Mouse (Mus musculus) heart, embryonic 16.5 days (tissue): Measurements from ENCODE around the gene Galntl6. TPM values are rescaled to one million over a fixed set of nuclear protein-coding genes. Genes with fewer than 3 reads are reported as not detected.

Experiments
- ATAC-seq: fragments of 200-750 bp; cut with Nextera tagmentation; replicated peaks from 2 replicates; pipeline ENCODE4 v1.8.0; 2017; ENCODE audit warnings: moderate number of reproducible peaks; ENCODE audit not compliant: insufficient read depth, low FRiP score; ENCODE audit errors: extremely low read depth
- H3K27ac ChIP-seq: fragments of 300-500 bp; sonication (generic); 2 replicates; pipeline ENCODE4 v1.5.1; 2014; ENCODE audit warnings: mild to moderate bottlenecking, low read length, control low read depth, moderate library complexity
- H3K27me3 ChIP-seq: fragments of 300-500 bp; sonication (generic); 2 replicates; pipeline ENCODE4 v1.6.1; 2014; ENCODE audit warnings: low read length, mixed read lengths; ENCODE audit not compliant: control insufficient read depth, insufficient read depth
- H3K36me3 ChIP-seq: fragments of 300-500 bp; sonication (generic); 2 replicates; pipeline ENCODE4 v1.6.1; 2014; ENCODE audit not compliant: control insufficient read depth, insufficient read depth
- H3K4me1 ChIP-seq: fragments of 300-500 bp; sonication (generic); 2 replicates; pipeline ENCODE4 v1.6.1; 2014; ENCODE audit warnings: low read length, mixed read lengths; ENCODE audit not compliant: control insufficient read depth, insufficient read depth
- H3K4me2 ChIP-seq: fragments of 300-500 bp; sonication (generic); 2 replicates; pipeline ENCODE4 v1.6.1; 2014; ENCODE audit warnings: low read depth, mild to moderate bottlenecking, control low read depth, low read length
- H3K4me3 ChIP-seq: fragments of 300-500 bp; sonication (generic); 2 replicates; pipeline ENCODE4 v1.5.1; 2014; ENCODE audit warnings: mild to moderate bottlenecking, control low read depth, low read length
- H3K9ac ChIP-seq: fragments of 300-500 bp; sonication (generic); 2 replicates; pipeline ENCODE4 v1.6.1; 2014; ENCODE audit warnings: low read length, control low read depth
- H3K9me3 ChIP-seq: fragments of 300-500 bp; sonication (generic); replicated peaks from 2 replicates; pipeline ENCODE4 v1.6.1; 2016; ENCODE audit warnings: low read length; ENCODE audit not compliant: control insufficient read depth
- WGBS: fragments of 180-500 bp; shearing (Covaris S2); extraction: QIAGEN DNeasy Blood & Tissue Kit; methylation state at CpG from one replicate; pipeline ENCODE4 v1.1.7; 2014; 5-methylcytosine and 5-hydroxymethylcytosine counted together
- polyA plus RNA-seq: library from polyadenylated mRNA; unstranded; fragments of >200 nt; fragmentation: Nextera tagmentation; extraction: Ambion mirVana; gene quantifications from 2 replicates; pipeline ENCODE4 v1.2.1, GENCODE M21; 2015

The Galntl6 gene
- polyA plus RNA-seq, 1 experiment from 2014 or later, result 0.03 TPM

DNA sequence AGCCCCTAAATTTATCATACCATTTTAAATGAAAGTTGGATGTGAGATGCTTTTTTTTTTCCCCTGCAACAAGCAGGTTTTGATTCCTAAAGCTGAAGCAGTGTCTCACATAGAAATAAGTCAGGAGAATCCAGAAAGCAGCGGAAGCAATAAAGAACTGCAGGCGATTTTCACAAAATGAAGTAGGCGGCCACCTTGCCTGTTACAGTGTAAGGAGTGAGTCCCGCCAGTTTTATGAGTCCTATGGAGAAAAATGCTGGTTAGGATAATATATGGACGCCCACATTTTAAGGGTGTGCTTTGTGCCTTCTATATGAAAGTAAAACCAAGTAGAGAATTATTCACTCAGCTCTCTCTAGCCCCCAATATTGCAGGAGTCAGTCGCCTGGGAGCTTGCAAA lies 827.5 kb downstream of the Galntl6 start:
- Histone ChIP-seq H3K4me2 (no peak overlapping the region), H3K27ac (no peak overlapping the region), H3K27me3 (no peaks in the 10 kb centered on the region), H3K9me3 (no peaks in the 10 kb centered on the region), H3K4me1 (no peaks in the 10 kb centered on the region), H3K9ac (no peak overlapping the region), H3K36me3 (no peaks in the 10 kb centered on the region), H3K4me3 (no peak overlapping the region)
- whole genome bisulfite sequencing, result 82% methylated on average over 6 of the region's 6 CpGs
- ATAC-seq, result no peak

DNA sequence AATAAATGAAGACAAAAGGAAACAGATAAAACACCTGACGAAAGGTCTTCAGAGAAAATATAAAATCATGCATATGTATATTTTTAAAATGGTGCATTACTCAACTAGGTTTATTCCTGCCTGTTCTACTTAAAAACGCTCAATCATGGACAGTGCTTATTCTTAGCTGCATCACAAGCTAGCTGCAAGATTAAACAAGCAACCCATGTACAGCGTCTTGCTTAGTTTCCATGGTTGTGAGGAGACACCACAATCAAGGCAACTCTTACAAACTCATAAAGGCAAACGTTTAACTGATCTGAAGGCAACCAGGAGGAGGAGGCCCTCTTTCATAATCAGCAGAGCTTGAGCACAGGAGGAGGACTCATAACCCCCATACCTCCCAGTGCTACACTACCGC lies 830.7 kb downstream of the Galntl6 start:
- no peaks in the 10 kb centered on the region for H3K27me3 ChIP-seq
- no peak for ATAC-seq
- H3K27ac ChIP-seq, result no peak overlapping the region
- H3K4me1 ChIP-seq, result no peaks in the 10 kb centered on the region
- H3K9ac ChIP-seq, result no peak overlapping the region
- no peak overlapping the region for H3K4me3 ChIP-seq
- H3K36me3 ChIP-seq, result no peaks in the 10 kb centered on the region
- 69% methylated on average over 5 of the region's 5 CpGs for WGBS
- no peak overlapping the region for H3K4me2 ChIP-seq
- no peaks in the 10 kb centered on the region for H3K9me3 ChIP-seq

DNA sequence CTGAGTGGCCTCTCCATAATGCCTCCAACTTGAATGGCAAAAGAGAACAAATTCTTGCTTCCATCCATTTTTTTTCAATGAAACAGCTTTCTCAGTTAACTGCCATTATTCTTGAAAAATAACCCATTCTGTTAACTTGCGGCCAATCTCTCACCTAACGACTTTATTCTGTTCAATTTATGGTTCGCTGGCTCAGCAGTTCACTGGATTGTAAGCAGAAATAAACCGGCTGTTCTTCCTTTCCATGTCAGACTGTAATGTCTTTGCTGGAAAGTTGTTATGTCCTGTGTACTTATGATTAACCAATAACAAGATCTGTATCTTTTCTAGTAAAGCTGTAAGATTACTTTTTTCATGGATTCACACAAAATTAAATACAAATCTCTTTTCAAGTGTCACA lies 837.8 kb downstream of the Galntl6 start:
- Histone ChIP-seq H3K4me3 (no peak overlapping the region), H3K9ac (no peak overlapping the region), H3K27ac (no peak overlapping the region), H3K4me1 (no peaks in the 10 kb centered on the region), H3K9me3 (no peaks in the 10 kb centered on the region), H3K36me3 (no peaks in the 10 kb centered on the region), H3K4me2 (no peak overlapping the region), H3K27me3 (no peaks in the 10 kb centered on the region)
- WGBS, result 85% methylated on average over 4 of the region's 4 CpGs
- ATAC-seq, result no peak

DNA sequence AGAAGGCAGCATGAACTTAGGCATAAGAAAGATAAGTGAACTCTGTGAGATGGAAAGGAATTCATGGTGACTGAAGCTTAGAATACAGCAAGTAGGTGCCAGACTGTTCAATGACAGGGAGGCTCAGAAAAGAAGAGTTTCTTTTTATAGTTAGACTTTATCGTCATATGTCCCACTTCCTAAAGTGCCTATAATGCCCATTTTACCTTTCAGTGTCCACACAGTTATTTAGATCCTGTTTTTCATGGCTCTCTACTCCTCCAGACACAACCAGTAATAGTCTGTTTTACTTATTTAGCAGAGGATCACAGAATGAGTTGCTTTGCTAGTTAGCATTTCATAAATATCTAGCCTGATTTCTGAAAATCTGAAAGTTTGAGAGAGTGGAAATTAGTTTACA lies 838.7 kb downstream of the Galntl6 start:
- 54% methylated on average over 1 of the region's 1 CpGs for WGBS
- Histone ChIP-seq H3K9ac (no peak overlapping the region), H3K36me3 (no peaks in the 10 kb centered on the region), H3K27ac (no peak overlapping the region), H3K9me3 (no peaks in the 10 kb centered on the region), H3K4me1 (no peaks in the 10 kb centered on the region), H3K4me3 (no peak overlapping the region), H3K27me3 (no peaks in the 10 kb centered on the region), H3K4me2 (no peak overlapping the region)
- no peak for ATAC-seq

DNA sequence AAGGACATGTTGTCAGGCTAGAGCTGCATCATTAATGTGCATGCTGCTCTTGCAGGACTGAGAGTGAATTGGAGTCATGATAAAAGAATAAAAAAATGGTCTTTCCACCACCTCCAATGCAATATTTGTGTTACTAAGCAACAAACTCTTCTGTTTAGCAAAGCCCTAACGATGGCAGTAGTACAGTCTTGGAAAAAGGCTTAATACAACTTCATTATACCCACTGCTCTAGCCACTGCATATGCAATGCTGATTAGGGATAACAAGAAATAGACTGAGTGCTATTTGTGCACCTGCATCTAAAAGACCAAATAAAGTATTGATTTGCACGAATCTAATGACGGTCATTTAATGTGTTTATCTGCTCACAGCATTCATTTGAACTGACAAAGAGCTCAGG lies 880.2 kb downstream of the Galntl6 start:
- Histone ChIP-seq H3K4me3 (no peak overlapping the region), H3K36me3 (no peaks in the 10 kb centered on the region), H3K9me3 (no peaks in the 10 kb centered on the region), H3K4me1 (no peaks in the 10 kb centered on the region), H3K27ac (no peak overlapping the region), H3K9ac (no peak overlapping the region), H3K27me3 (no peaks in the 10 kb centered on the region), H3K4me2 (no peak overlapping the region)
- ATAC-seq, result no peak
- WGBS, result 66% methylated on average over 3 of the region's 3 CpGs

DNA sequence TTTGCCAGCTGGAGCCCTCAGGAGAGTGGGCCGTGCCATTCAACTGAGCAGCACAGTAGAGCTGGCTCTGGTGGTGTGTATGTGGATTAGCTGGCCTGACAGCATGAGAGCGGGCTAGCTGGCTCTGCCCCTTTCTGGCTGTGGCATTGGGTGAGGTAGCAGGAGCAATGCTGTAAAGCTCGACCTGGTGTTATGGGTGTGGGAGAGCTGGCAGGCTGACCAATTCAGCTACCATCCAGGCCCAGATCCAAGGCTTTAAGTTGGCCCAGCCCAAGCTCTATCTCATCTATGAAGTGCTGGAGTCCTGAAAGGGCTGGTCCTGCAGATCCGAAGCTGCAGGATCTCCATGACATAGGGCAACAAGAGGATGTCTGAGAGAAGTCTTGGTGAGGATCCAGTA lies 886.9 kb downstream of the Galntl6 start:
- no peak overlapping the region for H3K27ac ChIP-seq
- ATAC-seq, result no peak

DNA sequence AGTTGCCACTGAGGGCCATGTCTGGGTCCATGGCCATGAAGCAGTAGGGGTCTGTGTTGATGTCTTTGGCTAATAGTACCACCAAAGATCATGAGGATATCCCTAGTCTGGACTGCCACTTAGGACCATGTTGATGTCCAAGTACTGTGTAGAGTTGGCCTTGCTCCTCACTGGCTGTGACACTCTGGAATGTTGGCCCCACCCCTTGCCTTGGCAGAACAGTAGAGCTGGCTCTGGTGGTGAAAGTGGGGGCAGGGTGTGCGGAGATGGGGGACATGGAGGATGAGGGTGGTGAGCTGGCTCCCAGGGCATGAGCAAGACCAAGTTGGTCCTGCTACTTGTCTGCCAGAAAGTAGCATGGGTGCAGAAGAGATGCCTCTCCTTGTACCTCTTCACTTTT lies 887.3 kb downstream of the Galntl6 start:
- ATAC-seq, result no peak
- H3K9me3 ChIP-seq, result no peaks in the 10 kb centered on the region
- H3K27ac ChIP-seq, result no peak overlapping the region
- H3K4me2 ChIP-seq, result no peak overlapping the region
- no peak overlapping the region for H3K4me3 ChIP-seq
- H3K4me1 ChIP-seq, result no peaks in the 10 kb centered on the region
- no peak overlapping the region for H3K9ac ChIP-seq
- WGBS, result 88% methylated on average over 1 of the region's 1 CpGs
- no peaks in the 10 kb centered on the region for H3K36me3 ChIP-seq
- H3K27me3 ChIP-seq, result no peaks in the 10 kb centered on the region

More for the DNA sequence above, 886.9 kb downstream of the Galntl6 start:
- Histone ChIP-seq H3K4me3 (no peak overlapping the region), H3K4me1 (no peaks in the 10 kb centered on the region), H3K4me2 (no peak overlapping the region), H3K9ac (no peak overlapping the region), H3K27me3 (no peaks in the 10 kb centered on the region), H3K9me3 (no peaks in the 10 kb centered on the region), H3K36me3 (no peaks in the 10 kb centered on the region)
- WGBS, result 82% methylated on average over 4 of the region's 4 CpGs

DNA sequence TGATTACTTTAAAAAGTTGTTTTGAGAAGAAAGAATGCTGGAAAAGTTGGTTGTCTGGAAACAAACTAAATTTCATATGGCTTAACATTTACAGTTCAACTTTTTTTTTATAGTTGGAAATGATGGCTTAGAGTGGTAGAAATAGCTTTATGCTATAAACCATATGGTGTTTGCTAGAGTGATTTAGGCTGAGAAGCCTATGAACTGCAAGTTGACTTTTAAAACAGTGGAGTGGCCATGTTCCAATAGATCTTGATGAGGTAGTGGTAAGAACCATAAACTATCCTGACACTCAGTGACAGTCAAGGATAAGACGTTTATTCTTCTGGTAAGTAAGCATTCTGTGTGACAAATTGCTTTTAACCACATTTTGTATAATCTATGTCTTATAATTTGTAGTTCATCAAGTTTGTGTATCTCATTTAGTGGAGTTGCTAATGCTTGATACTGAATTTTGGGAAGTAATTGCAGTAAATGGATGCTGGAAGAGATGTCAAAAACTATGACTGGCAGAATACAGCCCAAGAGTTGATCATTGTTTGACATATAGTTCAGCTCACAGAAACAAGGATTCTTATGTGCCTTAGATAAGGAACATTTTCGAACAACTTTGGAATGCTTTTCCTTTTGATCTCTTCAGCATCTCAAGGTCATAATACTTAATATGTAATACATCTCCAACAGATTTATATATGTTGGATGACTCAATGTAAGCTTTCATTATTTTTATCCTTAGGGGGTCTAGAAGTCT lies 888.8 kb downstream of the Galntl6 start:
- Histone ChIP-seq H3K27ac (no peak overlapping the region), H3K27me3 (no peaks in the 10 kb centered on the region), H3K36me3 (no peaks in the 10 kb centered on the region), H3K4me3 (no peak overlapping the region), H3K9ac (no peak overlapping the region), H3K4me2 (no peak overlapping the region), H3K9me3 (no peaks in the 10 kb centered on the region), H3K4me1 (no peaks in the 10 kb centered on the region)
- no peak for ATAC-seq
- WGBS, result 54% methylated on average over 2 of the region's 2 CpGs

DNA sequence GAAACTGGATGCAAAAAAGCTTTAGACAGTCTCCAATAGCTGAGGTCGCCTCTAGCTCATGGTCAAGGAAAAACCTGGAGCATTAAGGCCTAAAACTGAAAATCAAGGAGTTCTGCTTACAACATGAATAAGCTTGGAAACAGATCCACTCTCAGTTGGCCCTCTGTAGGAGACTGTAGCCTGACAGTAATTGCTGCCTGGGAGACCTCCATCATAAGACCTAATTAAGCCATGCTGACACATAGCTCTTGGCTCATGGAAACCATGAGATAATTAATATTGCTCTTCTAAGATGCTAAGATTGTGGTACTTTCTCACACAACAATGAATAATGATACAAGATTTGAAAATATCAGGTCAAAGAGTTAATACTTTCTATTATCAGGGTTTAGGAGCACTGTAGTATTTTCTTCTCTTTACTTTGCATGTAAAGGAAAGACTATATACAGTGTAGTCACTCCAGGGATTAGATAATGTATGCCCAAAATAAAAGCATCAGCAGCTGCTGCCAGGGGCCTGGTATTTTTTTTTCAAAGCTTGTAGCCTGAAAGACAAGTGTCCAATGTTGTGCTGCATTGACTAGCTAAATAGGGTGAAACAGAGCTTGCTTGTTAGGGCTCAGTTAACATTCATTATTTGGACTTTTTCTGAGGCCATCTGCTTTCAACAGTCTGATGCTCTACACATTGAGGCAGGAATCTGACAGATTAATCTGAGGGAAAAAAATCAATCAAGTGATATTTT lies 922.8 kb downstream of the Galntl6 start:
- Histone ChIP-seq H3K27ac (no peak overlapping the region), H3K9ac (no peak overlapping the region), H3K9me3 (no peaks in the 10 kb centered on the region), H3K4me3 (no peak overlapping the region), H3K4me2 (no peak overlapping the region), H3K36me3 (no peaks in the 10 kb centered on the region), H3K4me1 (no peaks in the 10 kb centered on the region), H3K27me3 (no peaks in the 10 kb centered on the region)
- ATAC-seq, result no peak
- 74% methylated on average over 1 of the region's 1 CpGs for WGBS
